Mouse (Mus musculus): Measurements from ENCODE around the gene Wbp1l.

Wbp1l gene

GRCm38 (mm10) chr19:46706540-46707295 lies 107.8 kb downstream of the Wbp1l start:
- peak; percentile 26 to 36 for DNase-seq
